Mouse (Mus musculus) T-helper 1 cell (primary cell): Measurements from ENCODE around the gene Ltbr.
"Not testable (repeated sequence)": the region's sequence is repeated elsewhere in the genome, so short reads cannot be mapped to it uniquely, and the experiment has no call there.

Experiments
- in situ Hi-C: fragments of 300-600 bp; cut with MboI, MseI; formaldehyde crosslinking; loops from one replicate; pipeline ENCODE4 v1.15.1; 2025; ENCODE audit warnings: high pct_unique_total_duplicates

The Ltbr gene

GRCm38 (mm10) chr6:125312581-125313355 lies 917 bp downstream of the Ltbr start:
- in situ Hi-C loops = no loop called here

DNA sequence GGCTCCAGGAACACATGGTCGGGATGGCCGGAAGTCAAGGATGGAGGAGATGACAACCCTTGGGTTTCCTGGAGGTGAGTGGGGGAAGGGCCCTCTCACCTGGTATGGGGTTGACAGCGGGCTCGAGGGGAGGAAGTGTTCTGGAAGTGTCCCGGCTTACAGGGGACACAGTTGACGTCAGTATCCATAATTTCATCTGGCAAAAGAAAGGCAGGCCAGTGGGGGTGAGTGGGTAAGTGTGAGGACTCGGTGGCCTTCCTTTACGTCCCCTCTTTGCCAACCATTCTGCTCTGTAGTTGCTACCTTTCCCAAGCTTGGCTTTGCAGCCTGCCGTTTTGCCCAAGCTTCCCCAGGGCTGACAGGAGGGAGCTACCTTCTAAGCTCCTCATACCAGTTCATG lies 1.5 kb downstream of the Ltbr start:
- in situ Hi-C loops = no loop called here

GRCm38 (mm10) chr6:125309406-125309805 lies 4.3 kb downstream of the Ltbr start:
- in situ Hi-C loops = no loop called here

DNA sequence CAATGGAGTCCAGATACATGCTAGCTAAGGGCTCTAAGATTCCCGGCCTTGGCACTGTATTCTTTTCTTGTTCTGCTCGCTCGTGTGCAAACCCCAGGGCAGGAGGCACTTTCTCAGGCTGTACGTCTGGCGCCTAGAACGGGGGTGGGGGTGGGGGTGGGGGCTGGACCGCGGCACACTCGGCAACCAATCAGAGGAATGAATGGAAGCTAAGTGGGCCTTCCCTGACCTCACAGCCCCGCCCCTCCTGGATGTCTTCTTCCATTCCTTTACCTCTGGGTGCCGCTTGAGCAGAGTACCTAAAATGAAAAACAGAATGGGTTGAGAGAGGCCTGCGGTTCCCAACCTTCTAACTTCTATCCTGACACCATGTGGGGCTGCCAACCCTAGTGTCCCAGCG lies 4.8 kb downstream of the Ltbr start:
- in situ Hi-C loops = no loop called here

GRCm38 (mm10) chr6:125307091-125307490 lies 6.6 kb downstream of the Ltbr start:
- in situ Hi-C loops = no loop called here

DNA sequence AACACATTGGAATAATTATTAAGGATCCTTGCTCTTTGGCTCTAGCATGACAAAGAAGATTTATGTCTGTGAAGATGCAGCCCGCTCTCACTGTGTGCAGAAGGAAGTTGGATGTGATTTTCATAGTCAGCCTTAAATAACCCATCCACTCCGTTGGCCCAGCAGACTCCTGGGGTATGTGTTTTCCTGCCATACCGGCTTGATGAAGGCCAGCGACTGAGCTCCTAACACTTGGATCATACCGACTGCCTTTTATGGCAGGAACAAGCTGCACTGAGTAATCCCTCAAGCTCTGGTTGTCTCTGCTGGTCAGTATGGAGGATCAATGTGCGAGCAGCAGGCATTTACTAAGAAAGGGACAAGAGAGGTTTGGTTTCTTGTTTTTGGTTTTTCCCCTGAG lies 8.2 kb downstream of the Ltbr start:
- in situ Hi-C loops = no loop called here

DNA sequence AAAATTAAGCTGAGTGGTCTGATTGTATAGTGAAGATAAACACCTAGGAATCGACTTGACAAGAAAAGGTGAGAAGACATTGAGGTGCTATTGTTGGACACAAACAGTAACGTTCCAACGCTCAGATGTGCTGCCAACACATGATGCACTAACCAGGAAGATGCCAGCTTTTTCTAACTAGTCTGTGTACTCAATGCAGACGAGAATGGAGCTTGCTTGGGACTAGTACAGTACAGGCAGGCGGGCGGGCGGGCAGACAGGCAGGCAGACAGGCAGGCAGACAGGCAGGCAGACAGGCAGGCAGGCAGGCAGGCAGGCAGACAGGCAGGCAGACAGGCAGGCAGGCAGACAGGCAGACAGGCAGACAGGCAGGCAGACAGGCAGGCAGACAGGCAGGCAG lies 9.3 kb downstream of the Ltbr start:
- in situ Hi-C loops = not testable (repeated sequence)

- in situ Hi-C loops = no loop called here
These were observed 10.4 kb downstream of the Ltbr start for GRCm38 (mm10) chr6:125303242-125303641.

GRCm38 (mm10) chr6:125302231-125302982 lies 11.3 kb downstream of the Ltbr start:
- in situ Hi-C loops = no loop called here

GRCm38 (mm10) chr6:125300982-125301381 lies 12.7 kb downstream of the Ltbr start:
- in situ Hi-C loops = no loop called here

DNA sequence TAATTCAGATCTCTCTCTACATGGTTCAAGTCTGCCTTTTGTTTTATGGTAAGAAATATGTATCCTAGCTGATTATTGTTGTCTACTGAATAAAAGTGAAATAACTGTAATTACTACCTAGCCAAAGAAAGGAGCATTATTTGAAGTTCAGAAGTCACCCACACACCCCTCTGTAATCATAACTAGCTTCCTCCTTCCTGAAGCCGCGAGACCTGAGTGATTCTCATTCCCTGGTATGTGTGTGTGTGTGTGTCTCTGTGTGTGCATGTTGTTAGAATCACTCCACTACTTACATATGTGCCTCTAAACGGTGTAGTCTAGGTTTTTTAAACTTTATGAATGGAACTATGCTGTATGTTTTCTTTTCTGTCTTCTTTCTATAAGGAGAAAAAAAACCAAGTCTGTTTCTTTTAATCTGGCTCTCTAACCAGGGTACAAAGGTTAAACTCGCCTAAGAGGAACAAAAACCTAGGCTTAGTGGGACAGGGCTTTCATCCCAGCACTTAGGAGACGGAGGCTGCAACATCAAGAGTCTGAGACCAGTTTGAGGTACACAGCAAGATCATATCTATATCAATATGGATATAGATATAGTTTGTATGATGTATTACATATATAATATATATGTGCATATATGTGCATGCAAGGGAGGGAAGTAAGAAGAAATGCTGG lies 16.4 kb downstream of the Ltbr start:
- in situ Hi-C loops = no loop called here

DNA sequence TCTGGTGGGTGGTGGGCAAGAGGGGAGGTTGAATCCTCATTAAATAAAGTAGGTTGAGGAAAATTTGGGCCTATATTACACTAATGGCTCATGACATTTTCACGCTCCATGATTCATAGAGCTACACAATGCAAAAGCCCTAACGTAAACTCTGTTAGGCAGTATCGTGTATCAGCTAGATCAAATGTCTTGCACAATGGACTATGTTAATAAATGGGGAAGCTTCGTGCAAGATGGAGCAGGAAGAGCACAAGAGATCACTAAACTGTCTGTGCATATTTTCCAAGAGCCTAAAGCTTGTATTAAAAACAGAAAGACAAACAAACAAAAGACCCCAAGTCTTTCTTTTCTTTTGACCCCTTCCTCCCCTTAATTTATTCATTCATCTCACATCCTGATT lies 19.6 kb downstream of the Ltbr start:
- in situ Hi-C loops = no loop called here

- in situ Hi-C loops = no loop called here
These were observed 21.4 kb downstream of the Ltbr start for GRCm38 (mm10) chr6:125292256-125292655.

DNA sequence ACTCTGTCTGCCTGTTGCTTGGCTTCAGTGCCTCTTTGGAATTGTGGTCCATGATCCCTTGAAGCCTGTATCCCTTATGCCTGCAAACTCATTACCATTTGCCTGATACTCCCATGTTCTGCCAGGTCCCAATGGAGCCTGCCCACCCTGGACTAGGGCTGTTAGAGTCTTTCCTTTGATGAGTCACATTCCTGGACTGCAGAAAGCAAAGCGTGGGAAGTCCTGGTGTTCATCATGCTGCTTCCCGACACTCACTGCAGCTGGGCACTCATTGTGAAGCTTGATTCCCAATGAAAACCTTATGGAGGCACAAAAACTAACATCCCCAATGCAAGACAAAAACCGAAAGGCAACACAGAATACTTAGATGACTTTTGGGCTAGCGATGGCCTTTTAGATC lies 22.4 kb downstream of the Ltbr start:
- in situ Hi-C loops = no loop called here

DNA sequence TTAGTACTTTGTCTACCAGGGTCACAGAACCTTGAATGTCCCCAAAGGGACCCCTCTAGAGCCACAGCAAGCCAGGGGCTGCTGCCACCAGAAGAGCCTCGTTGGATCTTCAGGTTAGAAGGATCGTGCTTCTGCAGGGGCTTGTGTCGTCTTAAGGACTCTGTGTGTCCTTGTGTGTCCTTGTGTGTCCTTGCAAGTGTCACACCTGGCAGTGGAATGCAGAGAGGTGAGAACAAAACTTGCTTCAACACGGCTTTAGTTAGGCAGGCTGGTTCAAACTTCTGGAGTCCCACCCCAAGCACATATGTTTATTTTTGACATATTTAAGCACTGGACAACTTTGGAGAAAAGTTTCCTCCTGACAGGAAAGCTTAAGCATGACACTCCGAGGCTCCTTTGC lies 25.0 kb downstream of the Ltbr start:
- in situ Hi-C loops = no loop called here

- in situ Hi-C loops = no loop called here
These were observed 26.7 kb downstream of the Ltbr start for GRCm38 (mm10) chr6:125286944-125287343.

DNA sequence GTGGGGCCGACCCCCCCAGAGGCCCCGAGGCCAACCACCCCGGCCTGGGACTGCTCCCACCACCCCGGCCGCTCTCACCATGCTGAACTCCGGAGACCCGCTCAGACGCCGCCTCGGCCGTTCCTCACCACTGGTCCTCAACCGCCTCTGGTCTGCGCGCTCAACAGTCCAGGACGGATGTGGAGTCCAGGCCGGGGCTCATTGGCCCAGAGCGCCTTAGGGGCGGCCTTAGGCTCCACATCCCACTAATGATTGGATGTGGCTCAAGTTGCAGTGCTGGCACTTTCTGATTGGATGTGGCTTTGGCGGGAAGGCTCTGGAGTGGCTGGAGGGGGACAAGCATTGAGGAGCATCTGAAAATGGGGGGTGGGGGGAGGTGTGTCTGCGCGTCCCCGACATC lies 27.8 kb downstream of the Ltbr start, which contains the start of gene Tuba3a:
Tuba3a (minus strand) TSS at position 153 of the 400 bp plus-strand sequence.
- in situ Hi-C loops = no loop called here

DNA sequence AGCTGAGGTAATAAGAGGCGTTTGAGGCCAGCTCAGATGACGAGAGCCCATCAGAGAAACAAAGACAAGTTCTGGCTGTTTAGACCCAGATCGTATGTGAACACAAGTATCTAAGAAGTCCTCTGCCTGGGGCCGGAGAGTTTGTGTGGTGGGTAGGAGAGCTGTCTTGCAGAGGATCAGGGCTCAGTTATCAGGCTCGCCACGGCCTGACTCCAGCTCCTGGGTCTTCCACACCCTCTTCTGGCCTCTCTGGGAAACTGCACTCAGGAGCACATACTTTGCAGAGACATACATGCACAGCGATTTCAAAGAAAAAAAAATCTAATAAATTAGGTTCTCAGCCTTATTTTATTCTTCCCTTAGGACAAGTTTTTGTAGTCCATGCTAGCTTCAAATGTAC lies 28.9 kb downstream of the Ltbr start:
- in situ Hi-C loops = no loop called here

DNA sequence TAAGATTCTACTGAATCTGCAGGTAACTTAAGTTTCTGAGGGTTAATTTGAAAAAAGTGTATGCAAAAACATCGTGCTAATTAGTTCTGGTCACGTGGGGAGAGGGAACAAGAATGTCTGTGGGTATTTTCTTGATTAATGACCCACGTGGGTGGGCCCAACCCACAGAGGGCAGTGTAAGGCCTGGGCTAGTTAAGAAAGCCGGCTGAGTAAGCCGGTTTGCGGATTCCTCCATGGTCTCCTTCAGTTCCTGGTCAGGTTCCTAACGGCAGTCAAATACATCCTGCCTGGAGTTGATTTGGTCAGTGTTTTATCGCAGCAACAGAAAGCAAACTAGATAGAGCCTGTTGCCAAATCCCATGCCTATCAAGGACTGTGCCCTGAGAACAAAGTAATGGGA lies 29.4 kb downstream of the Ltbr start:
- in situ Hi-C loops = no loop called here

DNA sequence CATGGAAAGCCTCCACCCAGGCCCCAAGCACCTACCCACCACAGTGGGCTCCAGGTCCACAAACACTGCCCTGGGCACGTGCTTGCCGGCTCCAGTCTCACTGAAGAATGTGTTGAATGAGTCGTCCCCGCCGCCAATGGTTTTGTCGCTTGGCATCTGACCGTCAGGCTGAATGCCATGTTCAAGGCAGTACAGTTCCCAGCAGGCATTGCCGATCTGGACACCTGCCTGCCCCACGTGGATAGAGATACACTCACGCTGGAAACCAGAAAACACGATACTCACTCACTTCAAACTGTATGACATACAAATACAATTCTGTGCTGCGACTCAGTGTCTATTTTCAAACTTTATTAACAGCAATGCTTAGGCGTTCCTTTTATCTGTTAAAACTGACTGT lies 31.0 kb downstream of the Ltbr start:
- in situ Hi-C loops = not testable (repeated sequence)

DNA sequence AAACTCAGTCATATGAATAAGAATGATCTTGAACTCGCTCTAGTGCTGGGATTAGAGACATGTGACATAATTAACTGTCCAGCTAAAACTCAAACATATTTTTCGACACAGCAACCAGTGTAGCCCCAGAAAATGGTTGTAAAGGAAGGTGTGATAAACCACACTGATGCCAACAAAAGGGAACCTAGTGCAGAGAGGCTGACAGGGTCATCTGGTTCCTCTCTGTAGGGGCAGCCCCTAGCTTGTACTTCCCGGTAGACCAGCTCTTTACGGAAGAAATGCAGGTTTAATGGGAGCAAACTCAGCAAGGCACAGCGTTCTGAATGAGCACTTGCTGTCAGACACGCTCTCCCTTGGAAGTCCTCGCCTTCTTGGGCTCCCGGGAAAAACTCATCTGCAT lies 34.0 kb downstream of the Ltbr start:
- in situ Hi-C loops = loop anchor here (10.0 kb wide), 2 partner anchors 55 to 125 kb away; no protein-coding TSS in a partner anchor

- in situ Hi-C loops = loop anchor here (5.0 to 10.0 kb wide), 4 partner anchors 50 to 120 kb away; partner anchors contain the start of genes Mrpl51 and Ncapd2
These were observed 38.7 kb downstream of the Ltbr start for GRCm38 (mm10) chr6:125274841-125275563.
